Mouse (Mus musculus) MEL (cell line): ENCODE data around the gene Pde6c. TPM values are rescaled to one million over a fixed set of nuclear protein-coding genes. Genes with fewer than 3 reads are reported as not detected.

ENCODE experiments used
- DNase-seq: peaks from one replicate; pipeline ENCODE4 v3.0.0; 2011; ENCODE audit warnings: low read depth, low spot score
- H3K27ac ChIP-seq: 2 replicates; pipeline ENCODE4 v1.5.1; 2012; ENCODE audit warnings: low read depth, mild to moderate bottlenecking, control low read depth, low read length, moderate library complexity; ENCODE audit not compliant: control insufficient read depth
- H3K27me3 ChIP-seq, 2 experiments: fragments of 150-350 bp in 1 of 2; sonication (generic) in 1 of 2; 2 replicates each; pipeline ENCODE4 v1.6.1; 2012; ENCODE audit warnings: low read length in 2 of 2, mild to moderate bottlenecking in 2 of 2, improper control_type of control experiment in 1 of 2, moderate library complexity in 1 of 2; ENCODE audit not compliant: insufficient read depth in 2 of 2, control insufficient read depth in 1 of 2
- H3K36me3 ChIP-seq, 2 experiments: 2 replicates each; pipeline ENCODE4 v1.6.1; 2012 to 2014; ENCODE audit warnings: low read length in 2 of 2, improper control_type of control experiment in 1 of 2, inconsistent platforms in 1 of 2, mild to moderate bottlenecking in 1 of 2; ENCODE audit not compliant: insufficient read depth in 2 of 2, control insufficient read depth in 1 of 2
- H3K4me1 ChIP-seq, 2 experiments: fragments of 150-350 bp in 1 of 2; sonication (generic) in 1 of 2; 2 replicates each; pipeline ENCODE4 v1.6.1; 2012; ENCODE audit warnings: low read length in 2 of 2, improper control_type of control experiment in 1 of 2, mild to moderate bottlenecking in 1 of 2; ENCODE audit not compliant: insufficient read depth in 2 of 2, control insufficient read depth in 1 of 2
- H3K4me3 ChIP-seq, 2 experiments: fragments of 150-350 bp in 1 of 2; sonication (generic) in 1 of 2; 2 replicates each; pipeline ENCODE4 v1.5.1; 2012; ENCODE audit warnings: low read depth in 2 of 2, low read length in 2 of 2, mild to moderate bottlenecking in 2 of 2, moderate library complexity in 2 of 2, control low read depth in 1 of 2, improper control_type of control experiment in 1 of 2; ENCODE audit not compliant: control insufficient read depth in 1 of 2, insufficient read depth in 1 of 2
- H3K79me2 ChIP-seq: 2 replicates; pipeline ENCODE4 v1.6.1; 2012; ENCODE audit warnings: mild to moderate bottlenecking, low read length, moderate library complexity; ENCODE audit not compliant: control insufficient read depth, poor library complexity, insufficient read depth
- H3K9ac ChIP-seq: 2 replicates; pipeline ENCODE4 v1.6.1; 2012; ENCODE audit warnings: low read depth, mild to moderate bottlenecking, control low read depth, low read length, moderate library complexity; ENCODE audit not compliant: control insufficient read depth, poor library complexity, severe bottlenecking
- H3K9me3 ChIP-seq: fragments of 150-350 bp; sonication (generic); replicated peaks from 2 replicates; pipeline ENCODE4 v1.6.1; 2012; ENCODE audit warnings: mild to moderate bottlenecking, low read length, improper control_type of control experiment, moderate library complexity; ENCODE audit not compliant: insufficient read depth
- CHD2 ChIP-seq: IDR thresholded peaks from 2 replicates; pipeline ENCODE4 v1.6.1; 2011; ENCODE audit warnings: low read length, improper control_type of control experiment
- ETS1 ChIP-seq: IDR thresholded peaks from 2 replicates; pipeline ENCODE4 v1.6.1; 2012; ENCODE audit warnings: low read depth, mild to moderate bottlenecking, inconsistent platforms, low read length, improper control_type of control experiment, moderate library complexity
- JUND ChIP-seq: IDR thresholded peaks from 2 replicates; pipeline ENCODE4 v1.6.1; 2011; ENCODE audit warnings: low read depth, mild to moderate bottlenecking, improper control_type of control experiment, low read length
- MAFK ChIP-seq: IDR thresholded peaks from 2 replicates; pipeline ENCODE4 v1.6.1; 2011; ENCODE audit warnings: low read depth, mild to moderate bottlenecking, low read length, improper control_type of control experiment, borderline replicate concordance
- MEF2A ChIP-seq: IDR thresholded peaks from 2 replicates; pipeline ENCODE4 v1.6.1; 2014; ENCODE audit warnings: low read depth, mild to moderate bottlenecking, inconsistent platforms, low read length, improper control_type of control experiment; ENCODE audit not compliant: poor library complexity, insufficient replicate concordance, severe bottlenecking; ENCODE audit errors: extremely low read depth
- MXI1 ChIP-seq: IDR thresholded peaks from 2 replicates; pipeline ENCODE4 v1.6.1; 2011; ENCODE audit warnings: mild to moderate bottlenecking, low read depth, low read length, improper control_type of control experiment
- NELFE ChIP-seq: IDR thresholded peaks from 2 replicates; pipeline ENCODE4 v1.6.1; 2011; ENCODE audit warnings: low read depth, low read length, improper control_type of control experiment
- NRF1 ChIP-seq: IDR thresholded peaks from 2 replicates; pipeline ENCODE4 v1.6.1; 2014; ENCODE audit warnings: low read depth, mild to moderate bottlenecking, inconsistent platforms, low read length, improper control_type of control experiment, moderate library complexity; ENCODE audit not compliant: poor library complexity, insufficient read depth, severe bottlenecking
- POLR2A ChIP-seq, 2 experiments: IDR thresholded peaks; 2 replicates each; pipeline ENCODE4 v1.6.1; 2011 to 2012; ENCODE audit warnings: low read length in 2 of 2, mild to moderate bottlenecking in 2 of 2, control low read depth in 1 of 2, improper control_type of control experiment in 1 of 2, low read depth in 1 of 2, moderate library complexity in 1 of 2; ENCODE audit not compliant: control insufficient read depth in 1 of 2, insufficient read depth in 1 of 2, poor library complexity in 1 of 2
- POLR2AphosphoS5 ChIP-seq: IDR thresholded peaks from 2 replicates; pipeline ENCODE4 v1.6.1; 2012; ENCODE audit warnings: low read depth, borderline replicate concordance, mild to moderate bottlenecking, inconsistent platforms, low read length, moderate library complexity, mixed read lengths
- RAD21 ChIP-seq: IDR thresholded peaks from 2 replicates; pipeline ENCODE4 v1.6.1; 2011; ENCODE audit warnings: mild to moderate bottlenecking, low read depth, low read length, improper control_type of control experiment
- TCF12 ChIP-seq: IDR thresholded peaks from 2 replicates; pipeline ENCODE4 v1.6.1; 2014; ENCODE audit warnings: low read depth, mild to moderate bottlenecking, inconsistent platforms, low read length, improper control_type of control experiment, moderate library complexity
- ZC3H11A ChIP-seq: IDR thresholded peaks from 2 replicates; pipeline ENCODE4 v1.6.1; 2012; ENCODE audit warnings: low read depth, mild to moderate bottlenecking, inconsistent platforms, low read length, improper control_type of control experiment
- ZKSCAN1 ChIP-seq: IDR thresholded peaks from 2 replicates; pipeline ENCODE4 v1.6.1; 2012; ENCODE audit warnings: low read depth, mild to moderate bottlenecking, inconsistent platforms, low read length, improper control_type of control experiment, moderate library complexity
- ZNF384 ChIP-seq: IDR thresholded peaks from 2 replicates; pipeline ENCODE4 v1.6.1; 2012; ENCODE audit warnings: low read depth, mild to moderate bottlenecking, inconsistent platforms, low read length, improper control_type of control experiment
- polyA plus RNA-seq, 2 experiments: library from polyadenylated mRNA; stranded (reverse) in 1 of 2; unstranded in 1 of 2; fragments of >175 nt in 1 of 2; fragments of >200 nt in 1 of 2; gene quantifications; 2 replicates each; pipeline versions ENCODE4 v1.2.1 to v1.2.4; 2012; ENCODE audit warnings: low replicate concordance in 2 of 2, low read depth in 1 of 2; ENCODE audit not compliant: insufficient read length in 2 of 2, insufficient read depth in 1 of 2, missing spikeins in 1 of 2
- total RNA-seq: library from RNA; depleted of rRNA; stranded (reverse); fragments of 300-350 nt; gene quantifications from 2 replicates; pipeline ENCODE4 v1.2.3, GENCODE M21; 2012

Gene Pde6c
- total and polyA plus RNA-seq, 3 experiments = not detected

DNA sequence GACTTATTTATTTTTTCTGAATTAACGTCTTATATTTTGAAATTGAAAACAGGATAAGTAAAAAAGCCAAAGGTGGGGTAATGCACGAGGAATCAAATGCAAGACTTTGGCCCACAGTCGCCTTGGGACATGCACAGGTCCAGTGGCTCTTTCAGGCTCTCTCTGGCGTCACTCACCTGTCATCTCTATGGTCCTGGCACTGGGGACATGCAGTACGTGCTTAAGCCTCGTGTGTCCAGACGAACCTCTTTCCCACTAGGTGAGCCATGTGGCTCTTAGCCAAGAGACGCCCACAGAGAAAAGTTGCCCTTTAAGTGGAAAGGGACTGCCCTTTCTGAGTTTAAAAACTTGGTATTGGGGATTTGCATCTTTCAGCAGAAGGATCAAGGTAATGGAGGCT is 43.2 kb upstream of the Pde6c start:
- Histone ChIP-seq H3K27ac (no peak overlapping the region), H3K36me3 (peaks cover 0 to 9% of the 10 kb centered on the region in 2 experiments; a peak in 2 of 4 replicates), H3K27me3 (peaks cover 0 to under 1% of the 10 kb centered on the region in 2 experiments; a peak in 1 of 4 replicates), H3K4me1 (peaks cover 0 to 6% of the 10 kb centered on the region in 2 experiments; a peak in 2 of 4 replicates), H3K79me2 (no peaks in the 10 kb centered on the region), H3K9me3 (no peaks in the 10 kb centered on the region), H3K4me3 (no peak overlapping the region), H3K9ac (no peak overlapping the region)
- DNase-seq = no peak
- no peak for TF ChIP-seq POLR2AphosphoS5
- no peak for TF ChIP-seq ETS1
- TF ChIP-seq NELFE = no peak
- TF ChIP-seq NRF1 = no peak
- TF ChIP-seq RAD21 = no peak
- no peak for TF ChIP-seq POLR2A (IDR thresholded peaks at IDR 0.05; ENCODE audit: control insufficient read depth in 1 of 2, insufficient read depth in 1 of 2, low read depth in 1 of 2, low read length in 2 of 2, poor library complexity in 1 of 2)
- no peak for TF ChIP-seq JUND
- TF ChIP-seq MAFK = no peak
- no peak for TF ChIP-seq ZNF384
- TF ChIP-seq ZKSCAN1 = no peak
- no peak for TF ChIP-seq MEF2A

DNA sequence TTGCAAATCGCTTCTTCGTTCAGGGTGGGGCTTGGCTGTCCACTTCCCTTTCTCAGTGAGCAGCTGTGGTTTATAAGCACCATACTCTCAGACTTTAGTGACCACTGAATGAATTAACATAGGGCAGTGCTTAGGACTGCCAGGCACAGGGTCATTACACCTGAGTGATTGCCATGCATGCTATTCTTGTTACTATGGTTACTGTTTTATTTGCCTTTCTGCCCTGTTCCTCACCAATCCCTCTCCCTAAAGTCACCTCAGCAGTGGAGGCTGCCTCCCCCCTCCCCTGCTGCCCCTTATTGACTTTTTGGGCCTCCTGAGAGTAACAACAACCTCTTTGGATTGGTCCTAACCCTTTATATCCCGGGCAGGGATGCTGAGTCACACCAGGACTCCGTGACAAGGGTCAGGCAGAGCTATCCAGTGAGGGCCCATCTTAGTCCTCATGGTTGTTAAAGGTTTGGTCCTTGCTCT is 41.0 kb upstream of the Pde6c start:
- peak; percentile 6 for DNase-seq
- H3K9me3 ChIP-seq = no peaks in the 10 kb centered on the region
- no peak overlapping the region for H3K4me3 ChIP-seq
- peaks cover 0 to 6% of the 10 kb centered on the region in 2 experiments; a peak in 2 of 4 replicates for H3K4me1 ChIP-seq
- H3K79me2 ChIP-seq = no peaks in the 10 kb centered on the region
- H3K27ac ChIP-seq = no peak overlapping the region
- no peaks in the 10 kb centered on the region for H3K27me3 ChIP-seq
- no peak for TF ChIP-seq JUND
- no peak for TF ChIP-seq NRF1
- no peak for TF ChIP-seq TCF12
- no peak for TF ChIP-seq MXI1
- TF ChIP-seq ZC3H11A = no peak
- no peak for TF ChIP-seq CHD2
- peaks cover 0 to 9% of the 10 kb centered on the region in 2 experiments; a peak in 2 of 4 replicates for H3K36me3 ChIP-seq
- H3K9ac ChIP-seq = no peak overlapping the region
